Mouse (Mus musculus): Measurements from ENCODE around the gene Gm765.

GRCm38 (mm10) chr6:98282791-98283190 lies 59.8 kb downstream of the Gm765 start:
- TF ChIP-seq CTCF (IDR thresholded peaks at IDR 0.05; ENCODE audit: control insufficient read depth, insufficient read depth, insufficient replicate concordance, low read depth, low read length) (no peak), POLR2A (IDR thresholded peaks at IDR 0.05; ENCODE audit: control insufficient read depth, low read depth, low read length) (no peak)
